Mouse (Mus musculus) macrophage (primary cell): ENCODE measurements around the gene S100a13. TPM values are rescaled to one million over a fixed set of nuclear protein-coding genes. Genes with fewer than 3 reads are reported as not detected.

Source experiments
- H3K27ac ChIP-seq: fragments of 350-480 bp; formaldehyde crosslinking; 2 replicates; pipeline ENCODE4 v1.9.0; 2021
- H3K36me3 ChIP-seq: fragments of 350-480 bp; formaldehyde crosslinking; 2 replicates; pipeline ENCODE4 v1.9.0; 2021; ENCODE audit errors: inconsistent target
- H3K4me3 ChIP-seq: fragments of 350-480 bp; formaldehyde crosslinking; 2 replicates; pipeline ENCODE4 v1.9.0; 2021; ENCODE audit errors: inconsistent target
- H3K79me2 ChIP-seq: fragments of 350-480 bp; formaldehyde crosslinking; 2 replicates; pipeline ENCODE4 v1.9.0; 2021; ENCODE audit errors: inconsistent target
- WGBS: methylation state at CpG from one replicate; pipeline ENCODE4 v1.1.7; 2026; ENCODE audit warnings: inconsistent platforms; ENCODE audit not compliant: missing documents; 5-methylcytosine and 5-hydroxymethylcytosine counted together
- polyA plus RNA-seq: library from polyadenylated mRNA; stranded (reverse); fragments of 250-400 nt; gene quantifications from 3 replicates; pipeline ENCODE4 v1.2.4, GENCODE M21; 2018; ENCODE audit warnings: inconsistent platforms

Gene S100a13
- polyA plus RNA-seq, 1 experiment from 2014 or later, result 61.0 TPM

- no CpG with 5 or more reads among the region's 1 CpGs for WGBS
- peak overlapping the region; percentile 63 for H3K27ac ChIP-seq
- H3K79me2 ChIP-seq, result peaks cover 11% of the 10 kb centered on the region; the same call in 1 of the 2 replicates
- H3K4me3 ChIP-seq, result peak overlapping the region; percentile 90
- H3K36me3 ChIP-seq, result no peaks in the 10 kb centered on the region
Observed at GRCm38 (mm10) chr3:90515242-90515641, 1.0 kb downstream of the S100a13 start.

- 87% methylated on average over 4 of the region's 4 CpGs for WGBS
- Histone ChIP-seq H3K4me3 (peak overlapping the region; percentile 90; the same call in 1 of the 2 replicates), H3K79me2 (peaks cover 11% of the 10 kb centered on the region; the same call in 1 of the 2 replicates), H3K27ac (no peak overlapping the region), H3K36me3 (no peaks in the 10 kb centered on the region)
Observed at GRCm38 (mm10) chr3:90515789-90516188, 1.6 kb downstream of the S100a13 start.

- no peak overlapping the region for H3K4me3 ChIP-seq
- no peaks in the 10 kb centered on the region for H3K36me3 ChIP-seq
- H3K79me2 ChIP-seq, result peaks cover 11% of the 10 kb centered on the region; the same call in 1 of the 2 replicates
- 82% methylated on average over 2 of the region's 4 CpGs for WGBS
- H3K27ac ChIP-seq, result no peak overlapping the region
Observed at GRCm38 (mm10) chr3:90517711-90518110, 3.5 kb downstream of the S100a13 start.

GRCm38 (mm10) chr3:90525421-90525820, 11.2 kb downstream of the S100a13 start:
- Histone ChIP-seq H3K27ac (no peak overlapping the region), H3K36me3 (0 out of 2 replicates have a peak, but pooled peaks cover 5% of the 10 kb centered on the region), H3K79me2 (no peaks in the 10 kb centered on the region), H3K4me3 (no peak overlapping the region)
- 65% methylated on average over 4 of the region's 4 CpGs for WGBS

GRCm38 (mm10) chr3:90526076-90526475, 11.8 kb downstream of the S100a13 start:
- H3K4me3 ChIP-seq, result no peak overlapping the region
- whole genome bisulfite sequencing, result 85% methylated on average over 2 of the region's 2 CpGs
- 0 out of 2 replicates have a peak, but pooled peaks cover 5% of the 10 kb centered on the region for H3K36me3 ChIP-seq
- no peak overlapping the region for H3K27ac ChIP-seq
- no peaks in the 10 kb centered on the region for H3K79me2 ChIP-seq

GRCm38 (mm10) chr3:90526580-90526979, 12.3 kb downstream of the S100a13 start, which contains the start of gene S100a14:
TSS of gene S100a14 (plus strand) at chr3:90526856.
- Histone ChIP-seq H3K4me3 (no peak within 1 kb of the TSS), H3K27ac (no peak within 1 kb of the TSS), H3K36me3 (0 out of 2 replicates have a peak, but pooled peaks cover 5% of the 10 kb centered on the region), H3K79me2 (no peaks in the 10 kb centered on the region)
- WGBS, result 75% methylated on average over 5 of the region's 5 CpGs

- H3K36me3 ChIP-seq, result 0 out of 2 replicates have a peak, but pooled peaks cover 5% of the 10 kb centered on the region
- WGBS, result 87% methylated on average over 6 of the region's 7 CpGs
Observed at GRCm38 (mm10) chr3:90527291-90527873, 13.1 kb downstream of the S100a13 start.

GRCm38 (mm10) chr3:90531713-90532112, 17.5 kb downstream of the S100a13 start:
- no peaks in the 10 kb centered on the region for H3K79me2 ChIP-seq
- H3K27ac ChIP-seq, result no peak overlapping the region
- no peaks in the 10 kb centered on the region for H3K36me3 ChIP-seq
- WGBS, result 96% methylated on average over 5 of the region's 5 CpGs
- no peak overlapping the region for H3K4me3 ChIP-seq

More at GRCm38 (mm10) chr3:90527291-90527873, 13.1 kb downstream of the S100a13 start:
- H3K27ac ChIP-seq, result no peak overlapping the region
- H3K79me2 ChIP-seq, result no peaks in the 10 kb centered on the region
- no peak overlapping the region for H3K4me3 ChIP-seq

- H3K27ac ChIP-seq, result no peak overlapping the region
- no peaks in the 10 kb centered on the region for H3K79me2 ChIP-seq
- 90% methylated on average over 1 of the region's 1 CpGs for WGBS
- H3K36me3 ChIP-seq, result no peaks in the 10 kb centered on the region
- H3K4me3 ChIP-seq, result no peak overlapping the region
Observed at GRCm38 (mm10) chr3:90535446-90535845, 21.2 kb downstream of the S100a13 start.

GRCm38 (mm10) chr3:90537141-90537904, 23.1 kb downstream of the S100a13 start, which contains the start of gene S100a16:
TSS of gene S100a16 (plus strand) at chr3:90537254.
- H3K36me3 ChIP-seq, result no peaks in the 10 kb centered on the region
- no peaks in the 10 kb centered on the region for H3K79me2 ChIP-seq
- H3K4me3 ChIP-seq, result no peak within 1 kb of the TSS
- 93% methylated on average over 10 of the region's 10 CpGs for WGBS
- H3K27ac ChIP-seq, result no peak within 1 kb of the TSS

- H3K79me2 ChIP-seq, result no peaks in the 10 kb centered on the region
- 91% methylated on average over 5 of the region's 5 CpGs for WGBS
- no peak overlapping the region for H3K4me3 ChIP-seq
- no peaks in the 10 kb centered on the region for H3K36me3 ChIP-seq
- H3K27ac ChIP-seq, result no peak overlapping the region
Observed at GRCm38 (mm10) chr3:90537905-90538296, 23.7 kb downstream of the S100a13 start.

- no peaks in the 10 kb centered on the region for H3K36me3 ChIP-seq
- no peak overlapping the region for H3K27ac ChIP-seq
- no peaks in the 10 kb centered on the region for H3K79me2 ChIP-seq
- WGBS, result 97% methylated on average over 4 of the region's 4 CpGs
- H3K4me3 ChIP-seq, result no peak overlapping the region
Observed at GRCm38 (mm10) chr3:90540904-90541303, 26.7 kb downstream of the S100a13 start.

- WGBS, result 85% methylated on average over 5 of the region's 5 CpGs
- no peak overlapping the region for H3K4me3 ChIP-seq
- no peak overlapping the region for H3K27ac ChIP-seq
- H3K79me2 ChIP-seq, result no peaks in the 10 kb centered on the region
- no peaks in the 10 kb centered on the region for H3K36me3 ChIP-seq
Observed at GRCm38 (mm10) chr3:90549676-90550420, 35.6 kb downstream of the S100a13 start.

- Histone ChIP-seq H3K79me2 (no peaks in the 10 kb centered on the region), H3K36me3 (no peaks in the 10 kb centered on the region), H3K4me3 (no peak overlapping the region), H3K27ac (no peak overlapping the region)
- 100% methylated on average over 2 of the region's 2 CpGs for WGBS
Observed at GRCm38 (mm10) chr3:90550421-90550790, 36.2 kb downstream of the S100a13 start.
